Mouse (Mus musculus): Measurements from ENCODE around the gene Nlrp10. TPM values are rescaled to one million over a fixed set of nuclear protein-coding genes. Genes with fewer than 3 reads are reported as not detected.

The Nlrp10 gene
- polyA plus RNA-seq, 1 experiment, result not detected

- TF ChIP-seq POLR2A (IDR thresholded peaks at IDR 0.05; ENCODE audit: borderline replicate concordance, extremely low read depth, insufficient read depth, insufficient read length, poor library complexity, severe bottlenecking) (no peak), CTCF (IDR thresholded peaks at IDR 0.05; ENCODE audit: borderline replicate concordance, extremely low read depth, insufficient read depth, insufficient read length) (no peak)
- DNase-seq (ENCODE audit: low read depth), result no peak
Observed at GRCm38 (mm10) chr7:108948611-108949010, 18.6 kb upstream of the Nlrp10 start.

DNA sequence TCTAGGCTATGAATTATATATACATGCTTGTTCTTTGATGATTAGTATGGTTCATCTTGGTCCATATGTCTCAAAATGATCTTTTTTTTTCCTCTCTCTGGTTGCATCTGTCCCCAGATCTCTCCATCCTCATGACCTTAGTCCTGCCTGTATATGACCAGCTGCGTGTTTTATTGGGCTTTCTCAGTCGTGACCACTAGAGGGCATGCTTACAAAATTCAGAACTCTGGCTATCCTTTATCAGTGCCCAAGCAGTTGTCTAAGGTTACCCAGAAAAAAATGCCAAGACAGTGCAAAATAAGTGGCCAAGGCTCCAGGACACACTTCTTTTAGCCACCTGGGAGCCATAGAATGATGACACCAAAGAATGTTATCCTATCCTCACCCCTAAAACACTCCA, 14.0 kb upstream of the Nlrp10 start:
- peak; percentile 76 for TF ChIP-seq CTCF (IDR thresholded peaks at IDR 0.05; ENCODE audit: borderline replicate concordance, extremely low read depth, insufficient read depth, insufficient read length)
- no peak for TF ChIP-seq POLR2A (IDR thresholded peaks at IDR 0.05; ENCODE audit: borderline replicate concordance, extremely low read depth, insufficient read depth, insufficient read length, poor library complexity, severe bottlenecking)
- peak; percentile 77 for DNase-seq (ENCODE audit: low read depth)

GRCm38 (mm10) chr7:108941466-108941865, 11.5 kb upstream of the Nlrp10 start:
- TF ChIP-seq POLR2A (IDR thresholded peaks at IDR 0.05; ENCODE audit: borderline replicate concordance, extremely low read depth, insufficient read depth, insufficient read length, poor library complexity, severe bottlenecking) (no peak), CTCF (IDR thresholded peaks at IDR 0.05; ENCODE audit: borderline replicate concordance, extremely low read depth, insufficient read depth, insufficient read length) (no peak)
- DNase-seq (ENCODE audit: low read depth), result no peak

DNA sequence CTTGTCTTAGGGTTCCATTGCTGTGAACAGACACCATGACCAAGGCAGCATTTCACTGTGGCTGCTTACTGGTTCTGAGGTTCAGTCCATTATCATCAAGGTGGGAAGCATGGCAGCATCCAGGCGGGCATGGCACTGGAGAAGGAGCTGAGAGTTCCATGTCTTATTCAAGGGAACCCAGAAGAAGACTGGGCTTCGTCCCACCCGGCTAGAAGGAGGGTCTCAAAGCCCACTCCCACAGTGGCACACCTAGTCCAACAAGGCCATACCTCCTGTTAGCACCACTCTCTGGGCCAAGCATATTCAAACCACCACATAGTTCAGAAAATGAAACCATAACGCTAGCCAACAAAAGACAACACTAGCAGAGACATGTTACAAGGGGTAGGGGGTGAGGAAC, 6.6 kb upstream of the Nlrp10 start:
- DNase-seq (ENCODE audit: low read depth), result no peak
- TF ChIP-seq POLR2A (IDR thresholded peaks at IDR 0.05; ENCODE audit: borderline replicate concordance, extremely low read depth, insufficient read depth, insufficient read length, poor library complexity, severe bottlenecking), result no peak
- no peak for TF ChIP-seq CTCF (IDR thresholded peaks at IDR 0.05; ENCODE audit: borderline replicate concordance, extremely low read depth, insufficient read depth, insufficient read length)

- TF ChIP-seq CTCF (IDR thresholded peaks at IDR 0.05; ENCODE audit: borderline replicate concordance, extremely low read depth, insufficient read depth, insufficient read length) (no peak), POLR2A (IDR thresholded peaks at IDR 0.05; ENCODE audit: borderline replicate concordance, extremely low read depth, insufficient read depth, insufficient read length, poor library complexity, severe bottlenecking) (no peak)
- DNase-seq (ENCODE audit: low read depth), result no peak
Observed at GRCm38 (mm10) chr7:108935411-108935810, 5.4 kb upstream of the Nlrp10 start.

- TF ChIP-seq POLR2A (IDR thresholded peaks at IDR 0.05; ENCODE audit: borderline replicate concordance, extremely low read depth, insufficient read depth, insufficient read length, poor library complexity, severe bottlenecking), result no peak
- no peak for TF ChIP-seq CTCF (IDR thresholded peaks at IDR 0.05; ENCODE audit: borderline replicate concordance, extremely low read depth, insufficient read depth, insufficient read length)
- peak; percentile 12 for DNase-seq (ENCODE audit: low read depth)
Observed at GRCm38 (mm10) chr7:108934836-108935235, 4.9 kb upstream of the Nlrp10 start.

- TF ChIP-seq POLR2A (IDR thresholded peaks at IDR 0.05; ENCODE audit: borderline replicate concordance, extremely low read depth, insufficient read depth, insufficient read length, poor library complexity, severe bottlenecking) (peak; percentile 51; the same call in 1 of the 2 replicates), CTCF (IDR thresholded peaks at IDR 0.05; ENCODE audit: borderline replicate concordance, extremely low read depth, insufficient read depth, insufficient read length) (peak; percentile 84; the same call in 1 of the 2 replicates)
- peak; percentile 100 for DNase-seq (ENCODE audit: low read depth)
Observed at GRCm38 (mm10) chr7:108933794-108934731, 4.1 kb upstream of the Nlrp10 start, which contains the start of gene Eif3f. Gene Eif3f (plus strand): TSS chr7:108934417.

DNA sequence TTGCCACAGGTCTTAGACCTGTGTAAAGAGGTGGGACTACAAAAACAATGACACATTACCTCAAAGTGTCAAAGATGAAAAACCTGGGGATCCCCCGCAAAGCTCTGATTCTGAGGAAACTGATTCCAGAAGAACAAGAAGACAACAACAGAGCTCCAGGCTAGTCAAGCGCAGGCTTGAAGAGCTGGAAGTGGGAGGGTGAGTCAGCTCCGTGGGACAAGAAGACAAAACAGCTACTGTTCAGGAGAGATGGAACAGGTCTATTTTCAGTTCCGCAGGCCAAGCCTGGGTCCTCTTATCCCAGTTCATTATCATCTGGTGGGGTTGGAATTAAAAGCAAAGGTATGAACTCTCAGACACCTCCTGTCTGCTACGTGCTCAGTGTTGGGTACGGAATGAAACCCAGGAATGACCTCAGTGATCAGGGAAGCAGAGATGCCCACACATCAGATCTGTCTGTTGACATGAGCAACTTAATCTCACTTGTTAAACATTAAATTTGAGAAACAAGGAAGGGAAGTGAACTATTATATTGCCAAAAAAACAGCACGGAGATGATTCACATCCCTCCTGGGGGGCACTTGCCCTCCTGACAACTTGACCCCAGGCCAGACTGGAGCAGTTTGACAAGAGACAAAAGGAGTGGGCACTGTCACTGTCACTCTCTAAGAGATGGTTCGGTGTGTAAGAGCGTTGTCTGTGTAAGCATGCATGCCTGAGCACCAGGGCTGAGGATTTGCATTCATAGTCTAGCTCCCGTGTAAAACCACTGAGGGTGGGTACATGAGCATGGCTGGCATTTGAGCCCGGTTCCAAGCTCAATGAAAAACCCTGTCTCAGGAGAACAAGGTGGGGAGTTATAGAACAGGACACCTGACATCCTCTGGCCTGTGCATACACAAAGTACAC, 1.4 kb downstream of the Nlrp10 start:
- no peak for DNase-seq (ENCODE audit: low read depth)
- TF ChIP-seq CTCF (IDR thresholded peaks at IDR 0.05; ENCODE audit: borderline replicate concordance, extremely low read depth, insufficient read depth, insufficient read length) (no peak), POLR2A (IDR thresholded peaks at IDR 0.05; ENCODE audit: borderline replicate concordance, extremely low read depth, insufficient read depth, insufficient read length, poor library complexity, severe bottlenecking) (no peak)

DNA sequence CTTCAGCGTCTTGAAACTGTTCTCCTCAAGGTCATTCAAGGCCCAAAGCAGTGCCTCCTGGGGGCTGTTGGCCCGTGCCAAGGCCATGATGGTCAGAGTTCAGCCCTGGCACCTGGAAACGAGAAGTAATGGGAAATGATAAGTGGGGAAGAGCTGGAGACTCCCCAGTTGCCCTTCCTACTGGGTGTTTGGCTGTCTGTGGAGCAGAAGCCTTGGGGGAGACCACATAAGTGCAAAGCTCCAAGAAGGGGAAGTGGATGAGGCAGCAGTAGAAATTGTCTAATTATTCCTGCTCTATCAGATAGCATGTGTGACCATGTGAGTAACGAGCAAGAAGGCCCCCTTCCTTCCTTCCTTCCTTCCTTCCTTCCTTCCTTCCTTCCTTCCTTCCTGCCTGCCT, 2.9 kb downstream of the Nlrp10 start:
- no peak for DNase-seq (ENCODE audit: low read depth)

DNA sequence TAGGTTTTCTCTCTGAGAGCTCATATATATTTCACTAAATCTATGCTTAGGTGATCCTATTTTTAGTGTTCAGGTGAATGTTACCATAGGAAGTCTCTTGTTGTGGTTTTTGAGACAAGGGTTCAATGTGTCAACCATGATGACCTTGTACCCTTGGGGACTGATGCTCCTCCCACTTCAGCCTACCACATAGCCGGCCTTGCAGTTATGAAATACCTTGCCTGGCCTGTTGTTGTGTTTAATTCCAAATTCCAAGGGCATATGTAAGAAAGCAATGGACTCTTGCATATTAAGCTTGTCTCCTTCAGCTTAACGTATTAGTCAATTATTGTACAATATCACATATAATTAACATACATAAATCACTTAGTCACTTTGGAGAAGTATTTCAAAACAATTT, 26.0 kb downstream of the Nlrp10 start:
- DNase-seq (ENCODE audit: low read depth), result no peak

More for the DNA sequence above, 2.9 kb downstream of the Nlrp10 start:
- TF ChIP-seq POLR2A (IDR thresholded peaks at IDR 0.05; ENCODE audit: borderline replicate concordance, extremely low read depth, insufficient read depth, insufficient read length, poor library complexity, severe bottlenecking) (no peak), CTCF (IDR thresholded peaks at IDR 0.05; ENCODE audit: borderline replicate concordance, extremely low read depth, insufficient read depth, insufficient read length) (no peak)

GRCm38 (mm10) chr7:108894320-108894719, 35.7 kb downstream of the Nlrp10 start, which contains the start of gene Olfr519:
Gene Olfr519 (minus strand): TSS chr7:108894420.
- TF ChIP-seq CTCF (IDR thresholded peaks at IDR 0.05; ENCODE audit: borderline replicate concordance, extremely low read depth, insufficient read depth, insufficient read length) (no peak), POLR2A (IDR thresholded peaks at IDR 0.05; ENCODE audit: borderline replicate concordance, extremely low read depth, insufficient read depth, insufficient read length, poor library complexity, severe bottlenecking) (no peak)
- no peak for DNase-seq (ENCODE audit: low read depth)

More for the DNA sequence above, 26.0 kb downstream of the Nlrp10 start:
- no peak for TF ChIP-seq CTCF (IDR thresholded peaks at IDR 0.05; ENCODE audit: borderline replicate concordance, extremely low read depth, insufficient read depth, insufficient read length)
- no peak for TF ChIP-seq POLR2A (IDR thresholded peaks at IDR 0.05; ENCODE audit: borderline replicate concordance, extremely low read depth, insufficient read depth, insufficient read length, poor library complexity, severe bottlenecking)

Measured in brain, embryonic 14.5 days (tissue).